Mouse (Mus musculus): Measurements from ENCODE around the gene Col23a1.

DNA sequence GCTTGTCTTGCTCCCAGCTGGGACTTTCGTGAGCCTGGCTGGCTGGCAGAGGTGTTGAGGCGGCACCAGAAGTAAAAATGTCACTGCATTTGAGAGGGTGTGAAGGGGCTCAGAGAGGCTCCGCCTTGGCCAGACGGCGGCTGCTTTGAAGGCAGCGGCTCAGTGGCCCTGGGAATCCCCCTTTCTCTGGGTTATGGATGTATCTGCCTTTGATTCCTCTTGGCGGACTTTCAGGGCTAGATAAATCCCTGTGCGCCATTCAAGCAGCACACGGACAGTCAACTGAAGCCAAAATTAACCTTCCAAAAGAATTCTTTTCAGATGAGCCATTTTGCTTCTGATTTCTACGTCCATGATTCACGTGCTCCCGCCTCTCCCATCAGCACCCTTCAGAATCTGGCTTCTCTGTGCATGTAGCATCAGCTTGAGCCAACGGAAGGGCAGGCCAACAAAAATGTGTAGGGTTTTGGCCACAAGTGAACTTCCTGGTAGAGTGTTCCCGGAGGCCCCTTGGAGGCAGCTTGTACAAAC, 237.0 kb downstream of the Col23a1 start:
- TF ChIP-seq CTCF (IDR thresholded peaks at IDR 0.05; ENCODE audit: extremely low read depth, insufficient read length, insufficient replicate concordance, low read depth, low read length), result no peak
- no peak for TF ChIP-seq POLR2A (IDR thresholded peaks at IDR 0.05; ENCODE audit: low read depth, low read length)
